ENCODE assay signal across 8 mouse cellular contexts in genomic region chr7:80369967-80370431, GRCm38 (mm10). TPM values are rescaled to one million over a fixed set of nuclear protein-coding genes. Genes with fewer than 3 reads are reported as not detected.
DNase-seq lines count a peak whose midpoint lies in the region; ATAC-seq and TF ChIP-seq lines count a peak whose summit lies in the region.

No protein-coding gene starts in this region.

- WGBS in cerebellum, adult 2 months, result 8% methylated on average over 4 of the region's 4 CpGs
- WGBS in limb, embryonic 14.5 days, result 20% methylated on average over 4 of the region's 4 CpGs

- TF ChIP-seq CTCF in cerebellum, adult 2 months (IDR thresholded peaks at IDR 0.05; ENCODE audit: borderline replicate concordance, insufficient read depth, low read depth, low read length), result no peak

- ATAC-seq in limb, embryonic 14.5 days (ENCODE audit: low FRiP score, low read depth), result no peak

- H3K36me3 ChIP-seq in limb, embryonic 14.5 days (ENCODE audit: control insufficient read depth, insufficient read depth, low read length), result peaks cover 31% of the 10 kb centered on the region
- no peaks in the 10 kb centered on the region; the same call in 1 of the 2 replicates for H3K36me3 ChIP-seq in splenic B cell, adult 2 months (ENCODE audit: control insufficient read depth, insufficient read depth, low read length, poor library complexity, severe bottlenecking)

- peaks cover 29% of the 10 kb centered on the region for H3K4me1 ChIP-seq in cerebellum, adult 2 months (ENCODE audit: control insufficient read depth, insufficient read depth, low read length)
- peaks cover 12% of the 10 kb centered on the region for H3K4me1 ChIP-seq in limb, embryonic 14.5 days (ENCODE audit: control insufficient read depth, insufficient read depth, low read length)

- H3K9ac ChIP-seq in limb, embryonic 14.5 days (ENCODE audit: low read depth, low read length, severe bottlenecking), result peak overlapping the region; percentile 88

- no peaks in the 10 kb centered on the region for H3K9me3 ChIP-seq in limb, embryonic 14.5 days (ENCODE audit: control insufficient read depth, low read length)

- TF ChIP-seq POLR2A in cerebellum, adult 2 months (IDR thresholded peaks at IDR 0.05; ENCODE audit: borderline replicate concordance, insufficient read depth, low read length), result no peak
- TF ChIP-seq POLR2A in limb, embryonic 14.5 days (IDR thresholded peaks at IDR 0.05; ENCODE audit: borderline replicate concordance, extremely low read depth, insufficient read depth, insufficient read length), result no peak

- H3K4me2 ChIP-seq in limb, embryonic 14.5 days (replicated peaks; ENCODE audit: low read depth, low read length, severe bottlenecking), result peak overlapping the region; percentile 68

- peak overlapping the region; percentile 98 for H3K27ac ChIP-seq in cerebellum, adult 2 months (ENCODE audit: insufficient read depth, low read length)
- H3K27ac ChIP-seq in limb, embryonic 14.5 days (replicated peaks; ENCODE audit: low read depth, low read length), result peak overlapping the region; percentile 82; the same call in 1 of the 2 replicates

- DNase-seq in cerebellum, adult 2 months, result no peak
- no peak for DNase-seq in cerebellum, postnatal 25 days
- peak; percentile 26 for DNase-seq in thymus, postnatal 25 days
- no peak for DNase-seq in thymus, adult 18-20 months
- DNase-seq in limb, embryonic 14.5 days (ENCODE audit: low spot score), result no peak
- DNase-seq in splenic B cell, adult 2 months (ENCODE audit: low read depth, low spot score), result peak; percentile 35
- no peak for DNase-seq in ovary, postnatal 36 days (ENCODE audit: low spot score)
- DNase-seq in kidney, adult 9 months, result no peak

- H3K27me3 ChIP-seq in cerebellum, adult 2 months (ENCODE audit: control insufficient read depth, insufficient read depth, low read length), result no peaks in the 10 kb centered on the region
- H3K27me3 ChIP-seq in limb, embryonic 14.5 days (ENCODE audit: control insufficient read depth, insufficient read depth, low read length), result no peaks in the 10 kb centered on the region
- H3K27me3 ChIP-seq in splenic B cell, adult 2 months (ENCODE audit: control insufficient read depth, insufficient read depth, low read length, poor library complexity, severe bottlenecking), result no peaks in the 10 kb centered on the region

- H3K4me3 ChIP-seq in cerebellum, adult 2 months (replicated peaks; ENCODE audit: insufficient read depth, low read depth, low read length), result peak overlapping the region; percentile 87
- H3K4me3 ChIP-seq in limb, embryonic 14.5 days (replicated peaks; ENCODE audit: low read length), result peak overlapping the region; percentile 91

RNA-seq across cellular contexts. Expression of gene Man2a2, which starts 1.2 kb away (rescaled TPM):
- polyA plus RNA-seq in cerebellum, adult 2 months (2012; rRNA removed), result 167 and 188 TPM in 2 replicates
- polyA plus RNA-seq in limb, embryonic 14.5 days (2012; rRNA removed), result 64.8 and 89.1 TPM in 2 replicates
- 14.8 and 18.4 TPM in 2 replicates for polyA plus RNA-seq in limb, embryonic 14.5 days (2014; fragmentation: Nextera tagmentation; extraction: Ambion mirVana)

RNA-seq across cellular contexts. Expression of gene Fes, which starts 17.7 kb away (rescaled TPM):
- polyA plus RNA-seq in cerebellum, adult 2 months (2012; rRNA removed), result 4.2 and 4.9 TPM in 2 replicates
- polyA plus RNA-seq in limb, embryonic 14.5 days (2012; rRNA removed), result 23.5 and 26.0 TPM in 2 replicates
- polyA plus RNA-seq in limb, embryonic 14.5 days (2014; fragmentation: Nextera tagmentation; extraction: Ambion mirVana), result 12.6 and 14.5 TPM in 2 replicates

RNA-seq across cellular contexts. Expression of gene Hddc3, which starts 27.1 kb away (rescaled TPM):
- polyA plus RNA-seq in cerebellum, adult 2 months (2012; rRNA removed), result 57.7 and 61.0 TPM in 2 replicates
- 48.8 and 50.4 TPM in 2 replicates for polyA plus RNA-seq in limb, embryonic 14.5 days (2012; rRNA removed)
- 23.1 and 23.8 TPM in 2 replicates for polyA plus RNA-seq in limb, embryonic 14.5 days (2014; fragmentation: Nextera tagmentation; extraction: Ambion mirVana)

RNA-seq across cellular contexts. Expression of gene Unc45a, which starts 29.2 kb away (rescaled TPM):
- 81.8 and 97.8 TPM in 2 replicates for polyA plus RNA-seq in cerebellum, adult 2 months (2012; rRNA removed)
- 55.1 and 62.6 TPM in 2 replicates for polyA plus RNA-seq in limb, embryonic 14.5 days (2012; rRNA removed)
- 36.9 and 40.4 TPM in 2 replicates for polyA plus RNA-seq in limb, embryonic 14.5 days (2014; fragmentation: Nextera tagmentation; extraction: Ambion mirVana)

RNA-seq across cellular contexts. Expression of gene Furin, which starts 35.2 kb away (rescaled TPM):
- 34.4 and 37.3 TPM in 2 replicates for polyA plus RNA-seq in cerebellum, adult 2 months (2012; rRNA removed)
- polyA plus RNA-seq in limb, embryonic 14.5 days (2012; rRNA removed), result 40.5 and 58.3 TPM in 2 replicates
- 17.0 and 19.8 TPM in 2 replicates for polyA plus RNA-seq in limb, embryonic 14.5 days (2014; fragmentation: Nextera tagmentation; extraction: Ambion mirVana)

Comparison
In these comparisons a context has a peak if more than half of its experiments do, and no peak if none do; other contexts are left out.
1. DNase-seq: peak in thymus, postnatal 25 days (single experiment) and splenic B cell, adult 2 months (single experiment); none in cerebellum, adult 2 months (0 of 2), cerebellum, postnatal 25 days (0 of 2), thymus, adult 18-20 months (0 of 2), limb, embryonic 14.5 days (single experiment), ovary, postnatal 36 days (single experiment) and kidney, adult 9 months (single experiment).